12 mouse cellular contexts compared by ENCODE assay signal in the genomic region with DNA sequence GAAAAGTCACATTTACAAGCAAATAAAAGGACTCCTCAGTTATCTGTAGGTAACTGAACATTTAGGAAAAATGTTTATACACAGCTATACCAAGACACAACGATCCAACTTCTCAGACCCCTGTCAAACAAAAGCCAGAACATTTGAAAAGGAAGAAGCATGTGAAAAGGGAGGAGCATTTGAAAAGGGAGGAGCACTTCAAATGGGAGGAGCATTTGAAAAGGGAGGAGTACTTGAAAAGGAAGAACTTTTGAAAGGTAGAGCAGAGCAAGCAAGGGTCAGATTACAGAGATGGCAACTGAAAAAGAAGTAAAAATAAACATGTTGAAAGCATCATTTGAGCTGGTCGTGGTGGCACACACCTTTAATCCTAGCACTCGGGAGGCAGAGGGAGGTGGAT.
"Had no signal": no experiment of that assay in that cellular context is flagged by ENCODE, and none has a peak within 500 bp of the region (broad histone marks: within the 10 kb centered on the region; RNA-seq: fewer than 3 reads in every experiment).

No protein-coding gene starts in this region.

- ATAC-seq: midbrain, embryonic 16.5 days had no signal

- H3K27ac ChIP-seq: limb, embryonic 12.5 days; midbrain, embryonic 12.5 days; neural tube, embryonic 13.5 days had no signal

- H3K4me3 ChIP-seq: limb, embryonic 12.5 days; midbrain, embryonic 12.5 days; neural tube, embryonic 13.5 days; stomach, embryonic 15.5 days had no signal

- DNase-seq: kidney, adult 18-20 months; kidney, postnatal 14 days; layer of hippocampus, adult 9-11 months; layer of hippocampus, postnatal 36 days; right cerebral cortex, postnatal 14 days; thymus, adult 2 months; thymus, postnatal 36 days had no signal
